Mouse (Mus musculus) c-Kit-negative CD71-positive TER-119-positive erythroid progenitor cells, embryonic 14.5 days (primary cell): ENCODE measurements at regions not wholly inside any gene's neighbourhood (a gene's known extent, or its start where the extent isn't known, plus 50 kb on each side); places are given as distances from the start of the nearest gene placed in this dataset.

Experiments used
- DNase-seq: peaks from one replicate; pipeline ENCODE4 v3.0.0-alpha.2; 2013; ENCODE audit warnings: low read depth, low spot score

- DNase-seq, result no peak
These were observed 289.9 kb upstream of the Rps6ka3 start for GRCm38 (mm10) chrX:158920217-158920616.

GRCm38 (mm10) chrX:158921424-158921823, 288.7 kb upstream of the Rps6ka3 start:
- no peak for DNase-seq

- DNase-seq, result peak; percentile 5
These were observed 288.2 kb upstream of the Rps6ka3 start for GRCm38 (mm10) chrX:158921838-158922450.

- no peak for DNase-seq
These were observed 287.0 kb upstream of the Rps6ka3 start for GRCm38 (mm10) chrX:158923081-158923561.

- DNase-seq, result no peak
These were observed 286.2 kb upstream of the Rps6ka3 start for GRCm38 (mm10) chrX:158923657-158924489.

GRCm38 (mm10) chrX:158924490-158925398, 285.4 kb upstream of the Rps6ka3 start:
- no peak for DNase-seq

GRCm38 (mm10) chrX:158931864-158932263, 278.2 kb upstream of the Rps6ka3 start:
- no peak for DNase-seq

- DNase-seq, result no peak
These were observed 262.9 kb upstream of the Rps6ka3 start for GRCm38 (mm10) chrX:158947191-158947590.

GRCm38 (mm10) chrX:158971726-158972125, 238.4 kb upstream of the Rps6ka3 start:
- DNase-seq, result no peak

GRCm38 (mm10) chrX:158976648-158977047, 233.5 kb upstream of the Rps6ka3 start:
- no peak for DNase-seq

- DNase-seq, result no peak
These were observed 225.4 kb upstream of the Rps6ka3 start for GRCm38 (mm10) chrX:158984721-158985120.

- DNase-seq, result no peak
These were observed 222.4 kb upstream of the Rps6ka3 start for GRCm38 (mm10) chrX:158987676-158988075.

GRCm38 (mm10) chrX:159018955-159019354, 191.2 kb upstream of the Rps6ka3 start:
- DNase-seq, result no peak

- no peak for DNase-seq
These were observed 183.8 kb upstream of the Rps6ka3 start for GRCm38 (mm10) chrX:159026311-159026710.

- DNase-seq, result no peak
These were observed 178.2 kb upstream of the Rps6ka3 start for GRCm38 (mm10) chrX:159031927-159032326.

GRCm38 (mm10) chrX:159043432-159043831, 166.7 kb upstream of the Rps6ka3 start:
- no peak for DNase-seq

GRCm38 (mm10) chrX:159047876-159048275, 162.2 kb upstream of the Rps6ka3 start:
- no peak for DNase-seq

GRCm38 (mm10) chrX:159055689-159056461, 154.2 kb upstream of the Rps6ka3 start:
- no peak for DNase-seq

- no peak for DNase-seq
These were observed 153.7 kb upstream of the Rps6ka3 start for GRCm38 (mm10) chrX:159056462-159056805.

GRCm38 (mm10) chrX:159058931-159059330, 151.2 kb upstream of the Rps6ka3 start:
- DNase-seq, result no peak

GRCm38 (mm10) chrX:159061322-159061721, 148.8 kb upstream of the Rps6ka3 start:
- no peak for DNase-seq
